Mouse (Mus musculus) bone marrow, adult 2 months (tissue): ENCODE measurements around the gene Tm4sf20.

Source experiments
- CTCF ChIP-seq: fragments of 200-500 bp; IDR thresholded peaks from 2 replicates; pipeline ENCODE4 v1.5.1; 2011; ENCODE audit warnings: low read length, control low read depth; ENCODE audit not compliant: control insufficient read depth, insufficient read depth
- POLR2A ChIP-seq: fragments of 200-500 bp; IDR thresholded peaks from 2 replicates; pipeline ENCODE4 v1.6.1; 2011; ENCODE audit warnings: low read depth, mild to moderate bottlenecking, control low read depth, low read length, borderline replicate concordance; ENCODE audit not compliant: control insufficient read depth

- TF ChIP-seq CTCF, result no peak
- no peak for TF ChIP-seq POLR2A
Measured at GRCm38 (mm10) chr1:82717816-82718512, 50.3 kb downstream of the Tm4sf20 start.
